Mouse (Mus musculus): ENCODE data around the gene Mcf2l.

DNA sequence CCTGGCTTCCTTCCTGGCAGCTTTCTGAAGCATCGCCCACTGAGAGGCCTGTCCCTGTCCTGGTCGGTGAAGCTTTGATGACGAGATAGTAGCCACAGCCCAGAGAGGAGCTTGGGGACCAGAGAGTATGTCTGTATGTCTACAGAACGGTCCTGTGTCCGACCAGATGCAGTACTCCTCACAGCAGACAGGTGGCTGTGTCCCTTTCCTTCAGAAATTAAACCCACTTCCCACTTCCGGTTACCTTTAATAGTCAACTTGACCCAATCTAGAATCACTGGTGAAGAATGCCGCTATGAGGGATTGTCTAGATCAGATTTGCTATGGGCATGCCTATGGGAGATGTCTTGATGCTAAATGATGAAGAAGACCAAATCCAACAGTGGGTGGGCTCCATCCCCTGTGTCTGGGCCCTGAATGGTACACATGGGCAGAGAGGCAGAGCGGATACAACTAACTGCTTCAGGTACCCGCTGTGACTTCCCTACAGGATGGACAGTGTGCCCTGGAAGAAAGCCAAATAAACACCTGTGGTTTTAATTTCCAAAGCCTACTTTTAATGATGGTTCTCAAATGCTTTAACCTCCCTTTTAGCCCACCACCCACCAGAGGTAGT is 22.0 kb downstream of the Mcf2l start:
- TF ChIP-seq CTCF (IDR thresholded peaks at IDR 0.05; ENCODE audit: low read depth): peak; percentile 41; the same call in 1 of the 2 replicates
- no peak for TF ChIP-seq EP300 (IDR thresholded peaks at IDR 0.05; ENCODE audit: low read depth)

Measured in heart, postnatal 0 days (tissue).